Mouse (Mus musculus) erythroblast, embryonic 14.5 days (primary cell): ENCODE results near the gene Pbxip1.

Source experiments
- GATA1 ChIP-seq: IDR thresholded peaks from 2 replicates; pipeline ENCODE4 v1.6.1; 2012; ENCODE audit warnings: low read length, inconsistent platforms, mixed read lengths
- TAL1 ChIP-seq: IDR thresholded peaks from 3 replicates; pipeline ENCODE4 v1.6.1; 2012; ENCODE audit warnings: low read length, inconsistent platforms, mixed read lengths

- TF ChIP-seq GATA1 (no peak), TAL1 (no peak)
Measured at GRCm38 (mm10) chr3:89437269-89437668, 763 bp downstream of the Pbxip1 start.
